Mouse (Mus musculus): ENCODE results near the gene Plce1.

DNA sequence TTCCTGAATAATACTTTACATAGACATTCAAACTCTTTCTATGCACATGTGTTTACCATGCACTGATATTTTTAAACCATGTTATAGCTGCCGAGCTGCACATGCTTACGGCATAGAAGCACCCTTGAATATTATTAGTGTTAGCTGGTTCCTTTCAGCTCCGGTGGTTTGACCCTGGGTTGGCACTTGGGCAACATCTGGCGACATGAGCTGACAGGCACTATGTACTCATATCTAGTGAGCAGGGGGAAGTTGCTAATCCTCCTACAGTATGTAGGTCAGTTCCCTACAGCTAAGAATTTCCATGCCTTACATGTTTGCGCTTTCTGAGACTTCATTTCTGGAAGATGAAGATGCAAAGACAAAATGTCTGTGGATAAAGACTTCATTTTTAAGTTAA is 86.4 kb downstream of the Plce1 start:
- no peak for TF ChIP-seq CTCF (IDR thresholded peaks at IDR 0.05)
- TF ChIP-seq EP300 (IDR thresholded peaks at IDR 0.05): no peak

Measured in lung, postnatal 0 days (tissue).